Mouse (Mus musculus): Measurements from ENCODE around the gene Olfr62. TPM values are rescaled to one million over a fixed set of nuclear protein-coding genes. Genes with fewer than 3 reads are reported as not detected.
A peak's percentile ranks its signal among the peaks of the same experiment; 100 is the strongest.

The Olfr62 gene
- polyA plus RNA-seq (2016; fragmentation: Nextera tagmentation; extraction: Ambion mirVana), result not detected in 2 replicates

DNA sequence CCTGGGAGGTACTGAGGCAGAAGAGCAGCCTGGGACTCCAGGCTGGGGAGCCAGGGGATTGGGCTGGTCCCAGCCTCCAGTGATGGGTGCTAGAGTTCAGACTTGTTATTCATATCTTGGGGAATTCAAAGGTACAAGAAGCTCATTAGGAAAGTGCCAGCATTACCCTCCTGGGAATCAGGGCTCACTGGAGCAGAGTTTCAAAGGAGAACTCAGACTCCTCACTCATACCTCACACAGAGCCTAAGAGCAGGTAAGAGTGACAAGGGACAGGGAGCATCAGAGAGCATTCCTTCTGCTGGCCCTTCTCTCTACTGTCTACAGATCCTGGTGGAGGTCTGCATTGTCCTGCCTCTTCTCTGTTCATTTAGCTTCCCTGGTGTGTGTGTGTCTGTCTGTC, at the start of gene Olfr62:
Gene Olfr62 (plus strand): TSS at position 301 of the 400 bp plus-strand sequence.
- Histone ChIP-seq H3K9me3 (replicated peaks) (no peaks in the 10 kb centered on the region), H3K4me3 (no peak within 1 kb of the TSS), H3K4me1 (replicated peaks) (no peaks in the 10 kb centered on the region), H3K36me3 (no peaks in the 10 kb centered on the region), H3K27ac (ENCODE audit: poor library complexity, severe bottlenecking) (no peak within 1 kb of the TSS), H3K27me3 (replicated peaks) (no peaks in the 10 kb centered on the region), H3K4me2 (no peak within 1 kb of the TSS), H3K9ac (no peak within 1 kb of the TSS)
- no peak for ATAC-seq (ENCODE audit: insufficient number of reproducible peaks, low FRiP score)

GRCm38 (mm10) chr4:118609836-118610235, 48.9 kb upstream of the Olfr62 start:
- Histone ChIP-seq H3K4me1 (replicated peaks) (no peaks in the 10 kb centered on the region), H3K9me3 (replicated peaks) (no peaks in the 10 kb centered on the region), H3K9ac (no peak overlapping the region), H3K27ac (ENCODE audit: poor library complexity, severe bottlenecking) (no peak overlapping the region), H3K27me3 (replicated peaks) (peaks cover 53% of the 10 kb centered on the region), H3K4me3 (no peak overlapping the region), H3K36me3 (no peaks in the 10 kb centered on the region), H3K4me2 (no peak overlapping the region)
- WGBS, result 66% methylated on average over 3 of the region's 3 CpGs
- ATAC-seq (ENCODE audit: insufficient number of reproducible peaks, low FRiP score), result no peak

- H3K4me2 ChIP-seq, result no peak overlapping the region
- H3K27ac ChIP-seq (ENCODE audit: poor library complexity, severe bottlenecking), result no peak overlapping the region
- no peak overlapping the region for H3K9ac ChIP-seq
- no peak for ATAC-seq (ENCODE audit: insufficient number of reproducible peaks, low FRiP score)
- H3K4me1 ChIP-seq (replicated peaks), result no peaks in the 10 kb centered on the region
- peaks cover 8% of the 10 kb centered on the region; the same call in 1 of the 2 replicates for H3K9me3 ChIP-seq (replicated peaks)
- no peak overlapping the region for H3K4me3 ChIP-seq
- H3K27me3 ChIP-seq (replicated peaks), result peaks cover 40% of the 10 kb centered on the region
- 22% methylated on average over 11 of the region's 11 CpGs for WGBS
- no peaks in the 10 kb centered on the region for H3K36me3 ChIP-seq
Observed at GRCm38 (mm10) chr4:118612619-118613018, 46.1 kb upstream of the Olfr62 start.

DNA sequence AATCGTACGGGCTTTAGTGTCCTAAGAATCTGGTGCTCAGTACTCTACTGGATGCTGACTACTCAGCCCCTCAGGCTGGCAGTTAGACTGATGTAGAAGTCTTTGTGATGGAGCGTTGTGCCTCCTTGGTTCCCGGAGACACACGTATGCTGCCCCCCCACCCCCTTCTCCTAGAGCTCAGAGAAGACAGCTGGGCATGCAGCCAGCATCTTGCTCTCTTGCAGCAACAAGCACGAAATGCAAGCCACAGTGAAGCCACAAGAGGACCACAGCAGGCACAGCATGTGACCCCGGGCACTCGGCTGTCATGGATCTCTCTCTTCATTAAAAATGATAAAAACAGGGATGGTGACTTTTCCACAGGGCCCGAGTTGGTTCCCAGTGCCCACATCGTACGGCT, 43.3 kb upstream of the Olfr62 start:
- Histone ChIP-seq H3K4me3 (no peak overlapping the region), H3K27me3 (replicated peaks) (peaks cover 19% of the 10 kb centered on the region), H3K27ac (ENCODE audit: poor library complexity, severe bottlenecking) (no peak overlapping the region), H3K9ac (no peak overlapping the region), H3K9me3 (replicated peaks) (peaks cover 11% of the 10 kb centered on the region), H3K4me2 (no peak overlapping the region), H3K4me1 (replicated peaks) (no peaks in the 10 kb centered on the region), H3K36me3 (no peaks in the 10 kb centered on the region)
- no peak for ATAC-seq (ENCODE audit: insufficient number of reproducible peaks, low FRiP score)
- 76% methylated on average over 11 of the region's 11 CpGs for WGBS

DNA sequence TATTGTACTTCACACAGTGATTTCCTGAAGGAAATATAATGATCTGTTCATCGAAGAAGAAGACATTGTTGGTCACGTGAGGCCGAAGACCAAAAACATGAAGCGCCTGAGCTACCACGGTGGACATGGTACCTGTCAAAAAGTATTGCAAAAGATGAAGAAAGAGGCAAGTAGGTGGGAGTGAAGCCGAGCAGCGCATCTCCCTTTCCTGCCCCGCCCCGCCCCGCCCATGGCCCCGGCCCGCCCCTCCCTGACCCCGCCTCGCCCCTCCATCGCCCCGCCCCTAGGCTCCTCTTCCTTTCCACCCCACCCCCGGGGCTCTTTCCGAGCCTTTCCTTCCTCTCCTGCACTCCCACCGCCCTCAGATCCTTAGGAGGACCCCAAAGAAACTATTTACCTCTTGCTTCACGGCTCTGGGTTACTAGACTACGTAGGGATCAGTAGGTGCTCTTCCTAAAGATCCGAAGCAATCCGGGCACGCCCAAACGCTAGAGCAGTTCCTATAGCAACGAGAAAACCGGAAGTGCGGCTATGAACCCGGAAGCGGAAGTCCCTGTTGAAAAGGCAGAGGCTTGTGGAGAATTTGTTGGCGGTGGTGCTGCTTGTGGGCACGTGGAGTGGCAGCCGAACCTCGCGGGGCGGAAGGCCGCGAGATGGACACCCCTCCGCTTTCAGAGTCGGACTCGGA, 38.3 kb upstream of the Olfr62 start, which contains the start of the genes Cfap57 and Ebna1bp2:
Gene Cfap57 (minus strand): TSS at position 499 of the 688 bp plus-strand sequence.
Gene Ebna1bp2 (plus strand): TSS at position 521 of the 688 bp plus-strand sequence.
- peak; percentile 93 for ATAC-seq (ENCODE audit: insufficient number of reproducible peaks, low FRiP score)
- under 1% methylated on average over 37 of the region's 41 CpGs for WGBS

DNA sequence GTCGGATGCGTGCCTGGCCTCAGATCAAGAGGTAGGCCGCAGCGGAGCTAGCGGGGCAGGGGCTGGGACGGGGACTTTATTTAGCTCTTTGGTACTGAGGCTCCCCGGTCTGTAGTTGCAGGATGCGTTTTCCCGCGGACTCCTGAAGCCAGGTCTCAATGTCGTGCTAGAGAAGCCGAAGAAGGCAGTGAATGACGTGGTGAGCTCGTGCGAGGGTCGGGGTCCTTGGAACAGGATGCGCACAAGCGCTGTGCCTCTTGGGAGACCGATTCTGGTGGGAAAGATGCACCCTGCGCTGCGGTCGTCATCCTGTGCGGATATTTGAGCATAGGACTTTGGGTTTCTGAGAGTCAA, 37.8 kb upstream of the Olfr62 start:
- under 1% methylated on average over 23 of the region's 23 CpGs for WGBS
- no peak; the same call in 1 of the 2 replicates for ATAC-seq (ENCODE audit: insufficient number of reproducible peaks, low FRiP score)
- H3K27ac ChIP-seq (ENCODE audit: poor library complexity, severe bottlenecking), result no peak overlapping the region

More for the DNA sequence above, 38.3 kb upstream of the Olfr62 start, which contains the start of the genes Cfap57 and Ebna1bp2:
- Histone ChIP-seq H3K4me3 (peak within 1 kb of the TSS; percentile 69), H3K27ac (ENCODE audit: poor library complexity, severe bottlenecking) (no peak within 1 kb of the TSS), H3K36me3 (peaks cover 28% of the 10 kb centered on the region), H3K4me1 (replicated peaks) (peaks cover 10% of the 10 kb centered on the region), H3K4me2 (peak within 1 kb of the TSS; percentile 94), H3K9me3 (replicated peaks) (peaks cover 11% of the 10 kb centered on the region), H3K9ac (peak within 1 kb of the TSS; percentile 78), H3K27me3 (replicated peaks) (no peaks in the 10 kb centered on the region)

GRCm38 (mm10) chr4:118621781-118622180, 37.0 kb upstream of the Olfr62 start:
- Histone ChIP-seq H3K9ac (peak overlapping the region; percentile 78), H3K9me3 (replicated peaks) (peaks cover 7% of the 10 kb centered on the region), H3K4me2 (peak overlapping the region; percentile 94), H3K27ac (ENCODE audit: poor library complexity, severe bottlenecking) (no peak overlapping the region), H3K4me1 (replicated peaks) (peaks cover 10% of the 10 kb centered on the region), H3K27me3 (replicated peaks) (no peaks in the 10 kb centered on the region), H3K4me3 (peak overlapping the region; percentile 69), H3K36me3 (peaks cover 41% of the 10 kb centered on the region)
- WGBS, result 75% methylated on average over 9 of the region's 9 CpGs
- no peak for ATAC-seq (ENCODE audit: insufficient number of reproducible peaks, low FRiP score)

More for the DNA sequence above, 37.8 kb upstream of the Olfr62 start:
- Histone ChIP-seq H3K27me3 (replicated peaks) (no peaks in the 10 kb centered on the region), H3K9me3 (replicated peaks) (peaks cover 11% of the 10 kb centered on the region), H3K36me3 (peaks cover 33% of the 10 kb centered on the region), H3K9ac (peak overlapping the region; percentile 78), H3K4me2 (peak overlapping the region; percentile 94), H3K4me3 (peak overlapping the region; percentile 69), H3K4me1 (replicated peaks) (peaks cover 10% of the 10 kb centered on the region)

- H3K4me2 ChIP-seq, result no peak overlapping the region
- no peak overlapping the region for H3K27ac ChIP-seq (ENCODE audit: poor library complexity, severe bottlenecking)
- H3K27me3 ChIP-seq (replicated peaks), result no peaks in the 10 kb centered on the region
- peaks cover 61% of the 10 kb centered on the region for H3K36me3 ChIP-seq
- no peak overlapping the region for H3K9ac ChIP-seq
- ATAC-seq (ENCODE audit: insufficient number of reproducible peaks, low FRiP score), result no peak
- no peaks in the 10 kb centered on the region for H3K9me3 ChIP-seq (replicated peaks)
- no peaks in the 10 kb centered on the region for H3K4me1 ChIP-seq (replicated peaks)
- H3K4me3 ChIP-seq, result no peak overlapping the region
- 92% methylated on average over 5 of the region's 5 CpGs for WGBS
Observed at GRCm38 (mm10) chr4:118630261-118630660, 28.5 kb upstream of the Olfr62 start.

- ATAC-seq (ENCODE audit: insufficient number of reproducible peaks, low FRiP score), result no peak
Observed at GRCm38 (mm10) chr4:118642346-118643190, 16.2 kb upstream of the Olfr62 start.

DNA sequence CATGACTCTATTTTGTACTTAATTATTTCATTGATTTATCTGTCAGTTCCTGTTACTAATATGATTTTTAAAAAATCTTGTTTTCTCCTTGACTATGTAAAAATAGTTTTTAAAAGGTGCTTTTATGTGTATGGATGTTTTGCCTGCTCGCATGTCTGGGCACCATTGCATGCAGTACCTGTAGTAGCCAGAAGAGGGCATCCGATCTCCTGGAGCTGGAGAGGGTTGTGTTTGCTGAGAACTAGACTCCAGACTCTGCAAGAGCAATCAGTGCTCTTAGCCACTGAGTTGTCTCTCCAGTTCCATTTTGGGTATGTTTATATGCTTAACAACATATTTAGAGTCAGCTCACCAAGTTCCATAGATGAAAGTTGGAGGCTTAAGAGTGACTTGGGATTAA, 13.5 kb upstream of the Olfr62 start:
- no peak overlapping the region for H3K27ac ChIP-seq (ENCODE audit: poor library complexity, severe bottlenecking)
- WGBS, result 17% methylated on average over 2 of the region's 2 CpGs
- ATAC-seq (ENCODE audit: insufficient number of reproducible peaks, low FRiP score), result no peak
- no peaks in the 10 kb centered on the region for H3K4me1 ChIP-seq (replicated peaks)
- no peak overlapping the region for H3K9ac ChIP-seq
- H3K36me3 ChIP-seq, result no peaks in the 10 kb centered on the region
- H3K4me3 ChIP-seq, result no peak overlapping the region
- no peak overlapping the region for H3K4me2 ChIP-seq
- H3K27me3 ChIP-seq (replicated peaks), result 0 out of 2 replicates have a peak, but pooled peaks cover 3% of the 10 kb centered on the region
- H3K9me3 ChIP-seq (replicated peaks), result no peaks in the 10 kb centered on the region

More at GRCm38 (mm10) chr4:118642346-118643190, 16.2 kb upstream of the Olfr62 start:
- H3K9me3 ChIP-seq (replicated peaks), result no peaks in the 10 kb centered on the region
- 0 out of 2 replicates have a peak, but pooled peaks cover 3% of the 10 kb centered on the region for H3K27me3 ChIP-seq (replicated peaks)
- H3K4me1 ChIP-seq (replicated peaks), result no peaks in the 10 kb centered on the region
- WGBS, result 41% methylated on average over 20 of the region's 20 CpGs
- H3K36me3 ChIP-seq, result no peaks in the 10 kb centered on the region
- H3K9ac ChIP-seq, result no peak overlapping the region
- H3K4me2 ChIP-seq, result no peak overlapping the region
- H3K4me3 ChIP-seq, result no peak overlapping the region
- H3K27ac ChIP-seq (ENCODE audit: poor library complexity, severe bottlenecking), result no peak overlapping the region

DNA sequence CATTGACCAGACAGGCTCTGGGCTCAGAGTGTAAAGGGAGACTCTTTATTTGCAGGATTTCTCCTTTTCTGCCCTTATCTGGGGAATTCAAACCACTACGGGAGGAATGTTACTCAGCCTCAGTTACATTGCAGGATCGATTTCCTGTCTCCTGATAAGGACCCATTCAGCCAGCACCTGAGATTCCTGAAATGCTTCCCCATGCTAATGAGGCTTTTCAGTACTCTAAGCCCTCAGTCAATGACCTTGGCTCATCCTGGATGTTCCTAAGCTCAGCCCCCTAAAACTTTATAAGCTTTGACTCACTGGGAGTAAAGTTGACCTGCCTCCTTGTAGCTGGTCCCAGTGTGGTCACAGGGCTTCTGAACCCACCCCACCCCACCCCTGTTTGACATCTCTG, 28.3 kb downstream of the Olfr62 start:
- H3K27ac ChIP-seq (ENCODE audit: poor library complexity, severe bottlenecking), result no peak overlapping the region
- H3K27me3 ChIP-seq (replicated peaks), result no peaks in the 10 kb centered on the region
- no peak overlapping the region for H3K4me3 ChIP-seq
- no peak overlapping the region for H3K9ac ChIP-seq
- H3K9me3 ChIP-seq (replicated peaks), result 0 out of 2 replicates have a peak, but pooled peaks cover 2% of the 10 kb centered on the region
- WGBS, result 3% methylated on average over 2 of the region's 2 CpGs
- H3K36me3 ChIP-seq, result no peaks in the 10 kb centered on the region
- no peak for ATAC-seq (ENCODE audit: insufficient number of reproducible peaks, low FRiP score)
- H3K4me2 ChIP-seq, result no peak overlapping the region
- no peaks in the 10 kb centered on the region for H3K4me1 ChIP-seq (replicated peaks)
